Mouse (Mus musculus): Measurements from ENCODE around the gene Fbxl7.

DNA sequence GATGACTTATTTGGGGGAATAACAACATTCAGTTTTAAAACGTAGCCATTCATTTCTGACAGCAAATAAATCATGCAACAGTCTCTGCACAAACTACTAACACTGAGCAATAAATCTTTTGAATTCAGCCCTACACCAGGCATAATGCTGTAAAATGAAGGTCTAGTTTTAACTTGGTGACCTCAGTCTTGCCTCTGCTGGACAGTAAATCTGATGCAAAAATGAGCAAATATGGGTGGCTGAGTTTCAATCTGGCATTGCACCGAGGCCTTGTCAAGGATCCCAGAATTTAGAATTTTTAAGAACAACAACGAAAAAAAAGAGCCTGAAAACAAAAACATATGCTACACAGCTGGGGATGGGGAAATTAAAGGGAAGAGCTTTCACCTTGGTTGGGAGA lies 85.8 kb downstream of the Fbxl7 start:
- no peak for TF ChIP-seq CTCF (IDR thresholded peaks at IDR 0.05; ENCODE audit: control insufficient read depth, insufficient read depth, insufficient read length)
- no peak for TF ChIP-seq USF1 (IDR thresholded peaks at IDR 0.05; ENCODE audit: low read depth)
- TF ChIP-seq MAX (IDR thresholded peaks at IDR 0.05): no peak
- TF ChIP-seq MYOG (IDR thresholded peaks at IDR 0.05; ENCODE audit: control insufficient read depth, extremely low read depth, insufficient read length): no peak
- TF ChIP-seq FOSL1 (IDR thresholded peaks at IDR 0.05; ENCODE audit: insufficient read depth, low read length, poor library complexity, severe bottlenecking): no peak
